Mouse (Mus musculus) liver, embryonic 14.5 days (tissue): Measurements from ENCODE around the gene Zfp536. TPM values are rescaled to one million over a fixed set of nuclear protein-coding genes. Genes with fewer than 3 reads are reported as not detected.

Source experiments
- ATAC-seq: fragments of 200-750 bp; cut with Nextera tagmentation; 2 replicates; pipeline ENCODE4 v1.8.0; 2017; ENCODE audit warnings: moderate number of reproducible peaks, mild to moderate bottlenecking, moderate library complexity; ENCODE audit not compliant: insufficient read depth
- DNase-seq, 3 experiments: peaks; one replicate each; pipeline ENCODE4 v3.0.0-alpha.2; 2012 to 2013; ENCODE audit warnings: low read depth in 3 of 3, low spot score in 3 of 3
- H3K27ac ChIP-seq: fragments of 300-500 bp; sonication (generic); 2 replicates; pipeline ENCODE4 v1.5.1; 2014; ENCODE audit warnings: moderate library complexity, mild to moderate bottlenecking, control low read depth, inconsistent platforms
- H3K27me3 ChIP-seq: fragments of 300-500 bp; sonication (generic); 2 replicates; pipeline ENCODE4 v1.6.1; 2014; ENCODE audit warnings: mild to moderate bottlenecking, low read length, moderate library complexity; ENCODE audit not compliant: control insufficient read depth, insufficient read depth
- H3K36me3 ChIP-seq: fragments of 300-500 bp; sonication (generic); replicated peaks from 2 replicates; pipeline ENCODE4 v1.6.1; 2014; ENCODE audit warnings: low read depth; ENCODE audit not compliant: control insufficient read depth, insufficient read depth
- H3K4me1 ChIP-seq, 2 experiments: fragments of 200-500 bp in 1 of 2; fragments of 300-500 bp in 1 of 2; sonication (generic) in 1 of 2; replicated peaks; 2 replicates each; pipeline ENCODE4 v1.6.1; 2012 to 2014; ENCODE audit warnings: antibody characterized with exemption in 1 of 2, inconsistent platforms in 1 of 2, low read length in 1 of 2; ENCODE audit not compliant: control insufficient read depth in 2 of 2, insufficient read depth in 2 of 2
- H3K4me2 ChIP-seq: fragments of 300-500 bp; sonication (generic); 2 replicates; pipeline ENCODE4 v1.6.1; 2014; ENCODE audit warnings: low read depth, mild to moderate bottlenecking, control low read depth, moderate library complexity
- H3K4me3 ChIP-seq, 2 experiments: fragments of 200-500 bp in 1 of 2; fragments of 300-500 bp in 1 of 2; sonication (generic) in 1 of 2; 2 replicates each; pipeline ENCODE4 v1.5.1; 2012 to 2014; ENCODE audit warnings: low read depth in 2 of 2, low read length in 2 of 2, mild to moderate bottlenecking in 2 of 2, control low read depth in 1 of 2, inconsistent platforms in 1 of 2, moderate library complexity in 1 of 2; ENCODE audit not compliant: insufficient read depth in 1 of 2
- H3K9ac ChIP-seq: fragments of 300-500 bp; sonication (generic); replicated peaks from 2 replicates; pipeline ENCODE4 v1.6.1; 2014; ENCODE audit warnings: mild to moderate bottlenecking, control low read depth, moderate library complexity
- H3K9me3 ChIP-seq: fragments of 300-500 bp; sonication (generic); 2 replicates; pipeline ENCODE4 v1.6.1; 2016; ENCODE audit warnings: low read length, mixed read lengths; ENCODE audit not compliant: control insufficient read depth
- CTCF ChIP-seq: IDR thresholded peaks from 2 replicates; pipeline ENCODE4 v1.5.1; 2016; ENCODE audit warnings: antibody characterized with exemption, low read depth, control low read depth
- EP300 ChIP-seq: IDR thresholded peaks from 2 replicates; pipeline ENCODE4 v1.6.1; 2016; ENCODE audit warnings: antibody characterized with exemption, low read depth
- WGBS: fragments of 180-500 bp; shearing (Covaris S2); extraction: QIAGEN DNeasy Blood & Tissue Kit; methylation state at CpG from one replicate; pipeline ENCODE4 v1.1.7; 2014; ENCODE audit not compliant: insufficient replicate concordance; 5-methylcytosine and 5-hydroxymethylcytosine counted together
- polyA plus RNA-seq, 2 experiments: library from polyadenylated mRNA; depleted of rRNA in 1 of 2; stranded (reverse) in 1 of 2; unstranded in 1 of 2; fragments of >200 nt; fragmentation: Nextera tagmentation in 1 of 2; extraction: Ambion mirVana in 1 of 2; gene quantifications; 2 replicates each; pipeline versions ENCODE4 v1.2.1 to v1.2.3; 2012 to 2014

Gene Zfp536
- polyA plus RNA-seq, 2 experiments = not detected

GRCm38 (mm10) chr7:37630410-37630809, 143.0 kb downstream of the Zfp536 start:
- no peak for ATAC-seq
- Histone ChIP-seq H3K27ac (no peak overlapping the region), H3K4me2 (no peak overlapping the region), H3K36me3 (no peaks in the 10 kb centered on the region), H3K4me1 (no peaks in the 10 kb centered on the region), H3K9me3 (no peaks in the 10 kb centered on the region), H3K9ac (no peak overlapping the region), H3K4me3 (no peak overlapping the region), H3K27me3 (no peaks in the 10 kb centered on the region; the same call in 1 of the 2 replicates)
- TF ChIP-seq CTCF = no peak
- TF ChIP-seq EP300 = no peak
- WGBS = 70% methylated on average over 7 of the region's 7 CpGs
- no peak for DNase-seq

DNA sequence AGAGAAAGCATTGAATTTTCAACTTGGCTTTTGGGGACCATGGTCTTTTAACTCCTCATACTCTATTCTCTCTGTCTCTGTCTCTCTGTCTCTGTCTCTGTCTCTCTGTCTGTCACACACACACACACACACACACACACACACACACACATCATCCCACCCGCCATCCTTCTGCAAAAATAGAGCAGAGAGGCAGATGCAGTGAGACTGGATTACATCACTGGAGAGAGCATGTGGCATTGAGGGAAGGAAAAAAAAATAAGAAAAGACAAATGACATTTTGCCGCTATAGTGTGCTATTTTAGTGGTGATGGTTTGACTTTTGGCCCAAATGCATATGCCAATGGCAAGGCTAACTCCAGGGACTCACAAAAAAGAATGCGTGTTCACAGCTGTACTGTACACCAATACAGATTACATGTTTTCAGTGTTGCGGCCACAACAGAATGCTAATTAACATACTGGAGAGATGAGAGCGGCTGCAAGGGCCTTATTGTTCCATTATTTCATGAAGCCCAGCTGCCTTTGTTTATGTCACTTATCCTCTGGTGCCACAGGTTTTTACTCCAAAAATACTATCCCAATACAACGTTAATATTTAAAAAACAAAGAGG, 145.4 kb downstream of the Zfp536 start:
- Histone ChIP-seq H3K4me1 (no peaks in the 10 kb centered on the region), H3K36me3 (no peaks in the 10 kb centered on the region), H3K27ac (no peak overlapping the region), H3K9me3 (no peaks in the 10 kb centered on the region), H3K4me2 (no peak overlapping the region), H3K4me3 (no peak overlapping the region), H3K9ac (no peak overlapping the region), H3K27me3 (peaks cover 11% of the 10 kb centered on the region)
- ATAC-seq (no peak), DNase-seq (no peak)
- TF ChIP-seq CTCF (no peak), EP300 (no peak)
- WGBS = 66% methylated on average over 6 of the region's 6 CpGs

GRCm38 (mm10) chr7:37625758-37626157, 147.7 kb downstream of the Zfp536 start:
- Histone ChIP-seq H3K27me3 (peaks cover 11% of the 10 kb centered on the region), H3K9me3 (no peaks in the 10 kb centered on the region), H3K36me3 (no peaks in the 10 kb centered on the region), H3K4me2 (no peak overlapping the region), H3K27ac (no peak overlapping the region), H3K9ac (no peak overlapping the region), H3K4me1 (no peaks in the 10 kb centered on the region), H3K4me3 (no peak overlapping the region)
- ATAC-seq = no peak
- WGBS = 37% methylated on average over 8 of the region's 8 CpGs
- no peak for TF ChIP-seq CTCF
- TF ChIP-seq EP300 = no peak
- no peak for DNase-seq

DNA sequence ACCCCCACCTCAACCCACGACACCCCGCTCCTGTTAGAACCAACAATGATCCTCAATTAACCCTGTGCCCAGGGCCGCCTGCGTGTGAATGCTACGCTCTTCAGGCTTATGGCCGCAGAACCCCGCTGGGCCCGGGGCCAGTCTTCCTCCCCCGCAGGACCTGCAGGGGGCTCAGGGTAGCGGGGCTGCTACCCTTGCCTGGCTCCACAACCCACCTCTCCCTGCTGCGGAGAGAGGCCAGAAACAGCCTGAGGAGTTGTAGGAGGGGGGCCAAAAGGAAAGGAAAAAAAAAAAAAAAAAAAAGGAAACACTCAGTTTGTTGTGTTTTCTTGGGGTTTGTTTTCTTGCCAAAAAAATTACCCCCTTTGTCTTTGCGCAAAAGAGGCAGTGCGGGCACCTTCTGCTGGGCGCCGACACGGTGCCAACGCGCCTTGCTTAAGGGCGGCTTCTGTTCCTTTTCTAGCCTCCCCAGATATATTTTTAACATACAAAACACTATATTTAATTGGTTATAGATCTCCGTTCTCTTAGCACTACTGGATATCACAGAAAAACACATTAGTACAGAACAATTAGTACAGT, 148.6 kb downstream of the Zfp536 start:
- Histone ChIP-seq H3K27ac (no peak overlapping the region), H3K9ac (no peak overlapping the region), H3K4me2 (no peak overlapping the region; the same call in 1 of the 2 replicates), H3K9me3 (no peaks in the 10 kb centered on the region), H3K36me3 (no peaks in the 10 kb centered on the region), H3K27me3 (peaks cover 11% of the 10 kb centered on the region), H3K4me1 (no peaks in the 10 kb centered on the region), H3K4me3 (no peak overlapping the region)
- ATAC-seq = no peak
- WGBS = 13% methylated on average over 20 of the region's 20 CpGs
- no peak for TF ChIP-seq CTCF
- no peak for TF ChIP-seq EP300
- no peak for DNase-seq

GRCm38 (mm10) chr7:37623903-37624758, 149.3 kb downstream of the Zfp536 start:
- Histone ChIP-seq H3K4me1 (no peaks in the 10 kb centered on the region), H3K4me3 (peak overlapping the region in 1 of 2 experiments; percentile 3; a peak in 1 of 4 replicates), H3K9me3 (no peaks in the 10 kb centered on the region), H3K4me2 (peak overlapping the region; percentile 24; the same call in 1 of the 2 replicates), H3K36me3 (no peaks in the 10 kb centered on the region), H3K9ac (no peak overlapping the region), H3K27ac (no peak overlapping the region), H3K27me3 (peaks cover 11% of the 10 kb centered on the region)
- no peak for TF ChIP-seq CTCF
- no peak for TF ChIP-seq EP300
- no peak for ATAC-seq
- WGBS = 2% methylated on average over 49 of the region's 62 CpGs
- no peak for DNase-seq
